Mouse (Mus musculus) cerebellum, adult (tissue): ENCODE results near the gene Oas1f.
"Not testable (repeated sequence)": the region's sequence is repeated elsewhere in the genome, so short reads cannot be mapped to it uniquely, and the experiment has no call there.

Source experiments
- ATAC-seq: cut with Nextera tagmentation; 2 replicates; pipeline ENCODE4 v1.9.2; 2017; ENCODE audit warnings: mild to moderate bottlenecking, moderate library complexity, mixed read lengths; ENCODE audit not compliant: insufficient number of reproducible peaks, low FRiP score, low TSS enrichment

The Oas1f gene

DNA sequence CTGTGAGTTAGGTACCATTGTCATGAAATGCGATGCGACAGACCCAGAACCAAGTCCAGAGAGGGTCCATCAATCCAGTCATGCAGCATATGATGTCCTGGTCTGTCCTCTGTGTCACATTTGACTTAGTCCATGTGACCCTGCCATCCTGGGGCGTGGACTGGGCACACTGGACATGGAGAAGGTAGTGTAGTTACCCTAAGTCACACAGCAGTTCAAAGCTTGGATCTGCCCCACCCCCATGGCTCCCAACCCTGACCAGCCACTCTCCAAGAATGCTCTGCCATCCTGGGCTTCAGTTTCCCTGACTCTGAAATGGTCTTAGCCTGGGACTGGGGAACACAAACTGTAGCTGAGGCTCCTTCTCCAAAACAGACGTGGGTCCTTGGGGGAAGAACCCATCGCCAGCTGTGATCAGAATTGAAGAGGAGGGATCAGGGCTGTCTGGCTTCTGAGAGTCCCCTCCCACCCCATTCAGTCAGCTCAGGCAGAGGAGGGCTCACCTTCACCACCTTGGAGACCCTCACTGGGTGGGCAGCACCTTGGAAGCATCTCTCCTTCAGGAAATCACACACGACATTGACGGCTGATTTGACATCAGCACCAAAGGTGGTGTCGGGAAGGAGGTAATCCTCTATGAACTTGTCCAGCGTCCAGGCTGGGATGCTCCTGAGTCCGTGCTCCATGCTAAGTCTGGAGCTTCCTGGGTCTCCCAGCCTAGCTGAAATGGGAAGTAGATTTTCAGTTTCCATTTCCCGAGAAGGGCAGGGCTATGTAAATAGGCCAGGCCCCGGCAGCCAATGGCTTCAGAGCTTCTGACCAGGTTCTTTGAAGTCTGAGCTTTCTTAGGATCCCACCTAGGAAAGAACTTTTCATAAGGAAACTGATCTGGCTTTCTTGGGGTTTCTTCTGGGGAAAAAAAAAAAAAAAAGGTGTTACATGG, 59.9 kb downstream of the Oas1f start, which contains the start of gene Oas1a:
Gene Oas1a, minus strand, starts transcription at position 731 of the 943 bp plus-strand sequence.
- not testable (repeated sequence) for ATAC-seq
